Mouse (Mus musculus): ENCODE results near the gene Slc27a3. TPM values are rescaled to one million over a fixed set of nuclear protein-coding genes. Genes with fewer than 3 reads are reported as not detected.

Slc27a3 gene
- total and polyA plus RNA-seq, 2 experiments from 2014 or later, result 2.4 to 6.2 TPM

GRCm38 (mm10) chr3:90420696-90421095 lies 31.0 kb upstream of the Slc27a3 start:
- peaks cover 75% of the 10 kb centered on the region for H3K36me3 ChIP-seq (replicated peaks; ENCODE audit: control insufficient read depth, insufficient read depth, low read length)
- ATAC-seq (ENCODE audit: insufficient read depth, low read depth), result no peak
- H3K4me1 ChIP-seq (ENCODE audit: control insufficient read depth, insufficient read depth), result no peaks in the 10 kb centered on the region
- H3K4me2 ChIP-seq (ENCODE audit: low read depth, low read length), result no peak overlapping the region
- no peaks in the 10 kb centered on the region for H3K9me3 ChIP-seq (replicated peaks; ENCODE audit: control insufficient read depth, low read length)
- 91% methylated on average over 6 of the region's 6 CpGs for WGBS
- H3K9ac ChIP-seq (replicated peaks; ENCODE audit: low read depth, low read length), result no peak overlapping the region
- TF ChIP-seq CTCF (IDR thresholded peaks at IDR 0.05; ENCODE audit: low read depth), result no peak
- TF ChIP-seq EP300 (IDR thresholded peaks at IDR 0.05; ENCODE audit: low read depth), result no peak
- DNase-seq (ENCODE audit: low spot score), result no peak
- no peak overlapping the region for H3K4me3 ChIP-seq (ENCODE audit: low read depth, low read length)
- H3K27me3 ChIP-seq (ENCODE audit: control insufficient read depth, insufficient read depth, low read length), result no peaks in the 10 kb centered on the region
- no peak overlapping the region for H3K27ac ChIP-seq (ENCODE audit: low read depth)

DNA sequence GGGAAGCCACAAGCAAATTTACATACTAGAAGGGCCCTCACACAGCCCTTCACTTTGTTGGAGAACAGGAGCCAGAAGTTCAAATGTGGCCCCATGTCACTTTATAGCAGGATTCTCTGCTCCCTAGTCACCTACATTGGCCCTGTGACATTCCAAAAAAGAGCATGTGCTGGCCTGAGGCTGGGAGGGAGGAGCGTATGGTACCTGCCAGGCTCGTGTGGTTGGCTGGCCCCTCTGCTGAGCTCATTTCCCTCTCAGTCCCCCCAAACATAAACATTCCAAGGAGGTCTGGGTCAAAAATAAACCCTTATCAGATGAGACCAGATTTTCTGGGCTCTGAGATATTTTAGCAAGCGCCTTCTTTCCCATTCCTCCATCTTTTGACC lies 23.3 kb upstream of the Slc27a3 start:
- Histone ChIP-seq H3K4me2 (ENCODE audit: low read depth, low read length) (no peak overlapping the region), H3K4me1 (ENCODE audit: control insufficient read depth, insufficient read depth) (no peaks in the 10 kb centered on the region), H3K27ac (ENCODE audit: low read depth) (no peak overlapping the region), H3K27me3 (ENCODE audit: control insufficient read depth, insufficient read depth, low read length) (no peaks in the 10 kb centered on the region), H3K4me3 (ENCODE audit: low read depth, low read length) (no peak overlapping the region), H3K36me3 (replicated peaks; ENCODE audit: control insufficient read depth, insufficient read depth, low read length) (peaks cover 84% of the 10 kb centered on the region), H3K9me3 (replicated peaks; ENCODE audit: control insufficient read depth, low read length) (no peaks in the 10 kb centered on the region), H3K9ac (replicated peaks; ENCODE audit: low read depth, low read length) (no peak overlapping the region)
- ATAC-seq (ENCODE audit: insufficient read depth, low read depth), result no peak
- WGBS, result 68% methylated on average over 3 of the region's 3 CpGs
- TF ChIP-seq EP300 (IDR thresholded peaks at IDR 0.05; ENCODE audit: low read depth) (no peak), CTCF (IDR thresholded peaks at IDR 0.05; ENCODE audit: low read depth) (no peak)
- DNase-seq (ENCODE audit: low spot score), result no peak

- Histone ChIP-seq H3K4me3 (ENCODE audit: low read depth, low read length) (no peak overlapping the region), H3K4me1 (ENCODE audit: control insufficient read depth, insufficient read depth) (no peaks in the 10 kb centered on the region), H3K27ac (ENCODE audit: low read depth) (no peak overlapping the region), H3K27me3 (ENCODE audit: control insufficient read depth, insufficient read depth, low read length) (no peaks in the 10 kb centered on the region), H3K9me3 (replicated peaks; ENCODE audit: control insufficient read depth, low read length) (no peaks in the 10 kb centered on the region), H3K9ac (replicated peaks; ENCODE audit: low read depth, low read length) (no peak overlapping the region), H3K4me2 (ENCODE audit: low read depth, low read length) (no peak overlapping the region), H3K36me3 (replicated peaks; ENCODE audit: control insufficient read depth, insufficient read depth, low read length) (peaks cover 84% of the 10 kb centered on the region)
- TF ChIP-seq CTCF (IDR thresholded peaks at IDR 0.05; ENCODE audit: low read depth) (peak; percentile 92), EP300 (IDR thresholded peaks at IDR 0.05; ENCODE audit: low read depth) (no peak)
- ATAC-seq (ENCODE audit: insufficient read depth, low read depth), result peak; percentile 70; the same call in 1 of the 2 replicates
- peak; percentile 34 for DNase-seq (ENCODE audit: low spot score)
- 43% methylated on average over 5 of the region's 5 CpGs for WGBS
Observed at GRCm38 (mm10) chr3:90412312-90413010, 22.7 kb upstream of the Slc27a3 start.

DNA sequence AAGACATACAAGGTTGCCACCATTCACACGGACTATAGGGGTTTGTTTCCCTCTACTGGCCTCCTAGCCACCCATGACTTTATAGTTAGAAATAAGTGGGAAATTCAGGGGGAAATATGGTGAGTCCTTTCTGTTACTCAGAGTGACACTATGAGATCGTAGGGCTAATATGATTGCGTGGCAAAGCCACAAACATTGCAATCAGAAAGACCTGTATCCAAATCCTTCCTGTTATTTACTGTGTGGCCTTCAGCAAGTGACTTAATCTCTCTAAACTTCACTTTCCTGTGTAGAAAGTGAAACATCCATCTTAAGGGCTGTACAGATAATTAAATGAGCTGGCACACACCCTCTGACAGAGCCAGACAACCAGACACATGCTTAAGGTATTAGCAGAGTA lies 19.0 kb upstream of the Slc27a3 start:
- 89% methylated on average over 3 of the region's 3 CpGs for WGBS
- Histone ChIP-seq H3K9ac (replicated peaks; ENCODE audit: low read depth, low read length) (no peak overlapping the region), H3K36me3 (replicated peaks; ENCODE audit: control insufficient read depth, insufficient read depth, low read length) (peaks cover 84% of the 10 kb centered on the region), H3K27me3 (ENCODE audit: control insufficient read depth, insufficient read depth, low read length) (no peaks in the 10 kb centered on the region), H3K4me1 (ENCODE audit: control insufficient read depth, insufficient read depth) (no peaks in the 10 kb centered on the region), H3K9me3 (replicated peaks; ENCODE audit: control insufficient read depth, low read length) (no peaks in the 10 kb centered on the region), H3K27ac (ENCODE audit: low read depth) (no peak overlapping the region), H3K4me3 (ENCODE audit: low read depth, low read length) (no peak overlapping the region), H3K4me2 (ENCODE audit: low read depth, low read length) (no peak overlapping the region)
- DNase-seq (ENCODE audit: low spot score) (no peak), ATAC-seq (ENCODE audit: insufficient read depth, low read depth) (no peak)
- TF ChIP-seq CTCF (IDR thresholded peaks at IDR 0.05; ENCODE audit: low read depth) (no peak), EP300 (IDR thresholded peaks at IDR 0.05; ENCODE audit: low read depth) (no peak)

GRCm38 (mm10) chr3:90406414-90406813 lies 16.7 kb upstream of the Slc27a3 start:
- Histone ChIP-seq H3K4me1 (ENCODE audit: control insufficient read depth, insufficient read depth) (no peaks in the 10 kb centered on the region), H3K9me3 (replicated peaks; ENCODE audit: control insufficient read depth, low read length) (no peaks in the 10 kb centered on the region), H3K4me3 (ENCODE audit: low read depth, low read length) (no peak overlapping the region), H3K27me3 (ENCODE audit: control insufficient read depth, insufficient read depth, low read length) (no peaks in the 10 kb centered on the region), H3K4me2 (ENCODE audit: low read depth, low read length) (no peak overlapping the region), H3K36me3 (replicated peaks; ENCODE audit: control insufficient read depth, insufficient read depth, low read length) (peaks cover 97% of the 10 kb centered on the region), H3K9ac (replicated peaks; ENCODE audit: low read depth, low read length) (no peak overlapping the region), H3K27ac (ENCODE audit: low read depth) (no peak overlapping the region)
- DNase-seq (ENCODE audit: low spot score) (no peak), ATAC-seq (ENCODE audit: insufficient read depth, low read depth) (no peak)
- 93% methylated on average over 5 of the region's 5 CpGs for WGBS
- TF ChIP-seq CTCF (IDR thresholded peaks at IDR 0.05; ENCODE audit: low read depth) (no peak), EP300 (IDR thresholded peaks at IDR 0.05; ENCODE audit: low read depth) (no peak)

GRCm38 (mm10) chr3:90404609-90405008 lies 14.9 kb upstream of the Slc27a3 start:
- DNase-seq (ENCODE audit: low spot score) (no peak), ATAC-seq (ENCODE audit: insufficient read depth, low read depth) (no peak)

More at GRCm38 (mm10) chr3:90404609-90405008, 14.9 kb upstream of the Slc27a3 start:
- Histone ChIP-seq H3K4me2 (ENCODE audit: low read depth, low read length) (no peak overlapping the region), H3K9me3 (replicated peaks; ENCODE audit: control insufficient read depth, low read length) (no peaks in the 10 kb centered on the region), H3K27me3 (ENCODE audit: control insufficient read depth, insufficient read depth, low read length) (no peaks in the 10 kb centered on the region), H3K4me1 (ENCODE audit: control insufficient read depth, insufficient read depth) (no peaks in the 10 kb centered on the region), H3K9ac (replicated peaks; ENCODE audit: low read depth, low read length) (no peak overlapping the region), H3K27ac (ENCODE audit: low read depth) (no peak overlapping the region), H3K36me3 (replicated peaks; ENCODE audit: control insufficient read depth, insufficient read depth, low read length) (peaks cover 100% of the 10 kb centered on the region), H3K4me3 (ENCODE audit: low read depth, low read length) (no peak overlapping the region)
- TF ChIP-seq EP300 (IDR thresholded peaks at IDR 0.05; ENCODE audit: low read depth), result no peak
- TF ChIP-seq CTCF (IDR thresholded peaks at IDR 0.05; ENCODE audit: low read depth), result no peak
- 72% methylated on average over 4 of the region's 4 CpGs for WGBS

Data from heart, postnatal 0 days (tissue).